Mouse (Mus musculus) brain, embryonic 18.5 days (tissue): ENCODE measurements around the gene Uxs1.

Source experiments
- DNase-seq: peaks from one replicate; pipeline ENCODE4 v3.0.0-alpha.2; 2012; ENCODE audit warnings: low read depth, low spot score

Uxs1 gene

DNA sequence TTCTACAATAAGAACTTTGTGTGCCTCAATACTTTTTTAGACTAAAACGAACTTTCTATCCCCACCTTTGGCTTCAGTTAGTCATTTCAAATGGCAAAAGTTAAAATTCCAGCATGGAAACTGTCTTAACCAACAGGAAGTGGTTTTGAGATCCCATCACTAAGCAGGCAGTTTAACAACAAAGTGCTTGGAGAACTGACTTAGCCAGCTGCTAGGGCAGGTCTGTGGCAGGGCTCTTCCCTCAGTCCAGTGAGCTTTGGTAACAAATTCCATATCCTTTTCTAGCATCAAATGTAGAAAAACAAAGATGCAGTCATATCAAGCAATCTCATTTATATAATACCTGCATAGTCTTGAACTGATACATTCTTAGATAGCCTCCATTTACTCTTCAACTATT lies 105.1 kb downstream of the Uxs1 start:
- no peak for DNase-seq

- no peak for DNase-seq
Measured at GRCm38 (mm10) chr1:43718793-43719192, 108.8 kb downstream of the Uxs1 start.

DNA sequence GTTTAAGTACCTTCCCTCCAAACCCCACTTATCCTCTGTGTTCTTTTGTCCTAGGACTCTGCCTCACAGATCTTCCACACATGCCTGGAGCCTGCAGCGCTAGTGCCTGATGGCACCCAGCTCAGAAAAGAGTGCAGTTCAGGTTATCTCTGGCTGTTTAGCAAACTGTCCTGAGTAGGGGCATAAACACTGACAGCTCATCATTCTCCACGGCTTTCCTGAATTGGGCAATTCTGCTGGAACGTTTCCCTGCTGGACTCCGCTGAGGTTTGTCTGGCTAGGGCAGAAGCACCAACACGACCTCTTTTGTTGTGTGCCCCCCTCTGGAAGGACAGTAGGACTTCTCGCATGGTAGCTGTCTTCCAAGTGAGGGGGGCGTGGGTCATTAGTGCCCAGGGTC lies 109.6 kb downstream of the Uxs1 start:
- no peak for DNase-seq

DNA sequence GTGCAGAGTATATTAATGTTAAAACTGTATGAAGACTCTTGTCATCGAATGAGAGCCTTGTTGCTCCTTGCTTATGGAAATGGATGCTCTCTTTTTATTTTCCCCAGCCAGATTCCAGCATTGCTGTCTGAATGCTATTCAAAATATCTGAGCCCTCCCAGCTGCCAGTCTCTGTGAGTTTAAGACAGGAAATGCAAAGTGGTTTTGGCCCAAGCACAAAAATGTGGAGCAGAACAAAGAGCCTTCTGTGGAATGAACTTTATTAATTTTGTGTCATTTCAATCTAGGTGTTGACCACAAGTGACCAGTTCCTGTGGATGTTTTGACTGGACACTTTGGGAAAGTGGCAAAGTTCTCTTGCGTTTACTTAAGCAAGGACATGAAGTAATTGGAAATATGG lies 112.8 kb downstream of the Uxs1 start:
- no peak for DNase-seq

DNA sequence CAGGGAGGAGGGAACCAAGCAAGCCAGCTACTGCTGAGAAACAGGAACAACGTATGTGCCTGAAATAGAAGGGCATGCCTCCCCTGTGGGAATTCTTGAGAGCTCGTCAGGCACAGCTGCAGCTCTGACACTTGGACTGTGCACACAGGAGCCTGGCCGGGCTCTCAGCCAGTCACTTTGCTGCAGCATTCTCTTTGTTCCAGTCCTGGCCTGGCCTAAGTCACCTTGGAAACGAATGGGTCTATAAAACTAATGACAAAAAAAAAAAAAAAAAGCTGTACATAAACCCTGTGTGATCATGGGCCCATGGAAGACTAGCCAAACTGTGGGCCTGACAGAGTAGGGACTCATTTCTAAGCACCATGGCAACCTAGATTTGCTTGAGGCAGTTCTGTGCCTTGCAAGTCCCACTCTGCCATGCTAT lies 129.0 kb downstream of the Uxs1 start:
- DNase-seq: peak; percentile 51
